Mouse (Mus musculus) heart, postnatal 0 days (tissue): ENCODE data around the gene Hyou1.

Experiments used
- CTCF ChIP-seq: IDR thresholded peaks from 2 replicates; pipeline ENCODE4 v1.5.1; 2016; ENCODE audit warnings: antibody characterized with exemption, control low read depth, low read depth
- EP300 ChIP-seq: IDR thresholded peaks from 2 replicates; pipeline ENCODE4 v1.6.1; 2016; ENCODE audit warnings: antibody characterized with exemption, low read depth

DNA sequence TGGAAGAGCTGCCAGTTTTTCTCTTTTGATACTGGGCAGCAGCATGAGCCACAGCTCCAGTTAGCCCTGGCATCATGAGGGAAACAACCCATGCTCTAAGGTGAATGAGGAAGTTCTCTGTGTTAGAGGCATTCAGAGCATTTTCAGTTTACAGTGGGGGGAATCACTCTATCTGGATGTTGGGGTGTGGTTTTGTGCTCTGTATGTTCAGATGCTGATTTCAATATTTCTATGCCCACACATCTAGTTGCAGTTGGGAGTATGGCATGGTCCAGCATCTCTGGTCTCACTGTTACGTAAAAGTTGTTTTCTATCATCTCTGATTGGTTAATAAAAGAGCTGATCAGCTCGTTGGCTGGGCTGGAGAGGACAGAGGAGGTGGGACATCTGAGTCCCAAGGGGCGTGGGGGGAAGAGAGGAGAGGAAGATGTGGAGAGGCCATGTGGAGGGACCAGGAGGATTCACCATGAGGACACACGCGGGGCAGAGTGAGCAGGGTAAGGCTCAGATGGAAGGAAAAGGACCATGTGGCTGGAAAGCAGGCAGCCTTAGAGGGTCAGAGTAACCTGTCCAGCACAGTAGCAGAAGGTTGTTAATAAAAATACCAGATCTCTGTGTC lies 41.1 kb downstream of the Hyou1 start:
- TF ChIP-seq CTCF (no peak), EP300 (no peak)
